Mouse (Mus musculus): ENCODE data around the gene Olfr70. TPM values are rescaled to one million over a fixed set of nuclear protein-coding genes. Genes with fewer than 3 reads are reported as not detected.

The Olfr70 gene
- not detected in 2 replicates for total RNA-seq (2014; fragmentation: Nextera tagmentation)
- not detected in 2 replicates for total RNA-seq (2017)

- no peak for ATAC-seq (replicated peaks; ENCODE audit: low FRiP score, low TSS enrichment, poor library complexity, severe bottlenecking)
Observed at GRCm38 (mm10) chr4:43700707-43701106, at the start of gene Olfr70. TSS of gene Olfr70 (minus strand) at chr4:43700807.

- no peak for ATAC-seq (replicated peaks; ENCODE audit: low FRiP score, low TSS enrichment, poor library complexity, severe bottlenecking)
Observed at GRCm38 (mm10) chr4:43745187-43745586, 44.6 kb upstream of the Olfr70 start.

- ATAC-seq (replicated peaks; ENCODE audit: low FRiP score, low TSS enrichment, poor library complexity, severe bottlenecking): no peak
Observed at GRCm38 (mm10) chr4:43743099-43743498, 42.5 kb upstream of the Olfr70 start.

GRCm38 (mm10) chr4:43742637-43743036, 42.0 kb upstream of the Olfr70 start:
- ATAC-seq (replicated peaks; ENCODE audit: low FRiP score, low TSS enrichment, poor library complexity, severe bottlenecking): no peak

GRCm38 (mm10) chr4:43741526-43741925, 40.9 kb upstream of the Olfr70 start:
- no peak for ATAC-seq (replicated peaks; ENCODE audit: low FRiP score, low TSS enrichment, poor library complexity, severe bottlenecking)

GRCm38 (mm10) chr4:43738989-43739674, 38.5 kb upstream of the Olfr70 start:
- ATAC-seq (replicated peaks; ENCODE audit: low FRiP score, low TSS enrichment, poor library complexity, severe bottlenecking): no peak

- ATAC-seq (replicated peaks; ENCODE audit: low FRiP score, low TSS enrichment, poor library complexity, severe bottlenecking): no peak
Observed at GRCm38 (mm10) chr4:43737144-43737543, 36.5 kb upstream of the Olfr70 start.

- ATAC-seq (replicated peaks; ENCODE audit: low FRiP score, low TSS enrichment, poor library complexity, severe bottlenecking): no peak
Observed at GRCm38 (mm10) chr4:43733186-43733585, 32.6 kb upstream of the Olfr70 start.

- ATAC-seq (replicated peaks; ENCODE audit: low FRiP score, low TSS enrichment, poor library complexity, severe bottlenecking): no peak
Observed at GRCm38 (mm10) chr4:43732171-43732570, 31.6 kb upstream of the Olfr70 start.

- ATAC-seq (replicated peaks; ENCODE audit: low FRiP score, low TSS enrichment, poor library complexity, severe bottlenecking): no peak
Observed at GRCm38 (mm10) chr4:43730750-43731297, 30.2 kb upstream of the Olfr70 start.

- peak; percentile 45; the same call in 1 of the 2 replicates for ATAC-seq (replicated peaks; ENCODE audit: low FRiP score, low TSS enrichment, poor library complexity, severe bottlenecking)
Observed at GRCm38 (mm10) chr4:43729794-43730550, 29.4 kb upstream of the Olfr70 start, which contains the start of gene Spaar. TSS of gene Spaar (plus strand) at chr4:43730034.

GRCm38 (mm10) chr4:43729126-43729525, 28.5 kb upstream of the Olfr70 start:
- ATAC-seq (replicated peaks; ENCODE audit: low FRiP score, low TSS enrichment, poor library complexity, severe bottlenecking): no peak

GRCm38 (mm10) chr4:43728576-43728954, 28.0 kb upstream of the Olfr70 start:
- 0 out of 2 replicates have a peak, but pooled peaks have one; percentile 4 for ATAC-seq (replicated peaks; ENCODE audit: low FRiP score, low TSS enrichment, poor library complexity, severe bottlenecking)

- ATAC-seq (replicated peaks; ENCODE audit: low FRiP score, low TSS enrichment, poor library complexity, severe bottlenecking): peak; percentile 69
Observed at GRCm38 (mm10) chr4:43727718-43728575, 27.3 kb upstream of the Olfr70 start.

GRCm38 (mm10) chr4:43726995-43727394, 26.4 kb upstream of the Olfr70 start, which contains the start of gene Hrct1:
TSS of gene Hrct1 (plus strand) at chr4:43727188.
- no peak for ATAC-seq (replicated peaks; ENCODE audit: low FRiP score, low TSS enrichment, poor library complexity, severe bottlenecking)

GRCm38 (mm10) chr4:43726228-43726993, 25.8 kb upstream of the Olfr70 start:
- no peak for ATAC-seq (replicated peaks; ENCODE audit: low FRiP score, low TSS enrichment, poor library complexity, severe bottlenecking)

GRCm38 (mm10) chr4:43724764-43725163, 24.2 kb upstream of the Olfr70 start:
- no peak for ATAC-seq (replicated peaks; ENCODE audit: low FRiP score, low TSS enrichment, poor library complexity, severe bottlenecking)

GRCm38 (mm10) chr4:43722191-43722590, 21.6 kb upstream of the Olfr70 start:
- ATAC-seq (replicated peaks; ENCODE audit: low FRiP score, low TSS enrichment, poor library complexity, severe bottlenecking): no peak

Measured in megakaryocyte-erythroid progenitor cell, adult 5-6 weeks (primary cell).